Mouse (Mus musculus): Measurements from ENCODE around the gene Spast. TPM values are rescaled to one million over a fixed set of nuclear protein-coding genes. Genes with fewer than 3 reads are reported as not detected.
A peak's percentile ranks its signal among the peaks of the same experiment; 100 is the strongest.

Spast gene
- total and polyA plus RNA-seq, 2 experiments from 2014 or later: 10.5 to 29.9 TPM

GRCm38 (mm10) chr17:74430074-74430473, 91.3 kb downstream of the Spast start:
- Histone ChIP-seq H3K4me1 (ENCODE audit: control insufficient read depth, insufficient read depth) (peaks cover 12% of the 10 kb centered on the region; the same call in 1 of the 2 replicates), H3K9me3 (replicated peaks; ENCODE audit: control insufficient read depth, low read length) (no peaks in the 10 kb centered on the region), H3K4me3 (ENCODE audit: low read depth, low read length) (no peak overlapping the region), H3K36me3 (replicated peaks; ENCODE audit: control insufficient read depth, insufficient read depth, low read length) (0 out of 2 replicates have a peak, but pooled peaks cover 6% of the 10 kb centered on the region), H3K9ac (replicated peaks; ENCODE audit: low read depth, low read length) (no peak overlapping the region), H3K27ac (ENCODE audit: low read depth) (peak overlapping the region; percentile 17; the same call in 1 of the 2 replicates), H3K4me2 (ENCODE audit: low read depth, low read length) (no peak overlapping the region), H3K27me3 (ENCODE audit: control insufficient read depth, insufficient read depth, low read length) (no peaks in the 10 kb centered on the region)
- DNase-seq (ENCODE audit: low spot score): no peak
- no peak for TF ChIP-seq EP300 (IDR thresholded peaks at IDR 0.05; ENCODE audit: low read depth)
- no peak for TF ChIP-seq CTCF (IDR thresholded peaks at IDR 0.05; ENCODE audit: low read depth)
- 61% methylated on average over 8 of the region's 8 CpGs for WGBS
- ATAC-seq (ENCODE audit: insufficient read depth, low read depth): no peak

GRCm38 (mm10) chr17:74431481-74431880, 92.7 kb downstream of the Spast start:
- Histone ChIP-seq H3K4me3 (ENCODE audit: low read depth, low read length) (no peak overlapping the region), H3K9ac (replicated peaks; ENCODE audit: low read depth, low read length) (no peak overlapping the region), H3K4me1 (ENCODE audit: control insufficient read depth, insufficient read depth) (peaks cover 12% of the 10 kb centered on the region; the same call in 1 of the 2 replicates), H3K4me2 (ENCODE audit: low read depth, low read length) (no peak overlapping the region), H3K36me3 (replicated peaks; ENCODE audit: control insufficient read depth, insufficient read depth, low read length) (0 out of 2 replicates have a peak, but pooled peaks cover 6% of the 10 kb centered on the region), H3K27ac (ENCODE audit: low read depth) (no peak overlapping the region), H3K9me3 (replicated peaks; ENCODE audit: control insufficient read depth, low read length) (no peaks in the 10 kb centered on the region), H3K27me3 (ENCODE audit: control insufficient read depth, insufficient read depth, low read length) (no peaks in the 10 kb centered on the region)
- ATAC-seq (ENCODE audit: insufficient read depth, low read depth): peak; percentile 8; the same call in 1 of the 2 replicates
- 67% methylated on average over 13 of the region's 13 CpGs for WGBS
- DNase-seq (ENCODE audit: low spot score): no peak
- no peak; the same call in 1 of the 2 replicates for TF ChIP-seq CTCF (IDR thresholded peaks at IDR 0.05; ENCODE audit: low read depth)
- no peak for TF ChIP-seq EP300 (IDR thresholded peaks at IDR 0.05; ENCODE audit: low read depth)

GRCm38 (mm10) chr17:74432631-74433030, 93.8 kb downstream of the Spast start:
- Histone ChIP-seq H3K9me3 (replicated peaks; ENCODE audit: control insufficient read depth, low read length) (no peaks in the 10 kb centered on the region), H3K4me3 (ENCODE audit: low read depth, low read length) (no peak overlapping the region), H3K4me2 (ENCODE audit: low read depth, low read length) (no peak overlapping the region), H3K27ac (ENCODE audit: low read depth) (no peak overlapping the region), H3K36me3 (replicated peaks; ENCODE audit: control insufficient read depth, insufficient read depth, low read length) (no peaks in the 10 kb centered on the region), H3K27me3 (ENCODE audit: control insufficient read depth, insufficient read depth, low read length) (no peaks in the 10 kb centered on the region), H3K9ac (replicated peaks; ENCODE audit: low read depth, low read length) (no peak overlapping the region), H3K4me1 (ENCODE audit: control insufficient read depth, insufficient read depth) (peaks cover 12% of the 10 kb centered on the region; the same call in 1 of the 2 replicates)
- TF ChIP-seq CTCF (IDR thresholded peaks at IDR 0.05; ENCODE audit: low read depth) (no peak), EP300 (IDR thresholded peaks at IDR 0.05; ENCODE audit: low read depth) (no peak)
- 66% methylated on average over 5 of the region's 5 CpGs for WGBS
- ATAC-seq (ENCODE audit: insufficient read depth, low read depth) (no peak), DNase-seq (ENCODE audit: low spot score) (no peak)

- 80% methylated on average over 9 of the region's 9 CpGs for WGBS
- DNase-seq (ENCODE audit: low spot score) (no peak), ATAC-seq (ENCODE audit: insufficient read depth, low read depth) (no peak)
- H3K4me1 ChIP-seq (ENCODE audit: control insufficient read depth, insufficient read depth): no peaks in the 10 kb centered on the region
- no peak overlapping the region for H3K4me2 ChIP-seq (ENCODE audit: low read depth, low read length)
- no peaks in the 10 kb centered on the region for H3K36me3 ChIP-seq (replicated peaks; ENCODE audit: control insufficient read depth, insufficient read depth, low read length)
- H3K27me3 ChIP-seq (ENCODE audit: control insufficient read depth, insufficient read depth, low read length): no peaks in the 10 kb centered on the region
- no peak for TF ChIP-seq EP300 (IDR thresholded peaks at IDR 0.05; ENCODE audit: low read depth)
- no peak for TF ChIP-seq CTCF (IDR thresholded peaks at IDR 0.05; ENCODE audit: low read depth)
- no peak overlapping the region for H3K27ac ChIP-seq (ENCODE audit: low read depth)
- no peak overlapping the region for H3K4me3 ChIP-seq (ENCODE audit: low read depth, low read length)
- no peaks in the 10 kb centered on the region for H3K9me3 ChIP-seq (replicated peaks; ENCODE audit: control insufficient read depth, low read length)
- H3K9ac ChIP-seq (replicated peaks; ENCODE audit: low read depth, low read length): no peak overlapping the region
These were observed 99.0 kb downstream of the Spast start for GRCm38 (mm10) chr17:74437762-74438161.

GRCm38 (mm10) chr17:74440486-74440885, 101.7 kb downstream of the Spast start:
- Histone ChIP-seq H3K36me3 (replicated peaks; ENCODE audit: control insufficient read depth, insufficient read depth, low read length) (no peaks in the 10 kb centered on the region), H3K4me2 (ENCODE audit: low read depth, low read length) (no peak overlapping the region), H3K27me3 (ENCODE audit: control insufficient read depth, insufficient read depth, low read length) (no peaks in the 10 kb centered on the region), H3K9ac (replicated peaks; ENCODE audit: low read depth, low read length) (no peak overlapping the region), H3K9me3 (replicated peaks; ENCODE audit: control insufficient read depth, low read length) (no peaks in the 10 kb centered on the region), H3K4me3 (ENCODE audit: low read depth, low read length) (no peak overlapping the region), H3K27ac (ENCODE audit: low read depth) (no peak overlapping the region), H3K4me1 (ENCODE audit: control insufficient read depth, insufficient read depth) (no peaks in the 10 kb centered on the region)
- 58% methylated on average over 5 of the region's 5 CpGs for WGBS
- no peak for TF ChIP-seq CTCF (IDR thresholded peaks at IDR 0.05; ENCODE audit: low read depth)
- no peak for TF ChIP-seq EP300 (IDR thresholded peaks at IDR 0.05; ENCODE audit: low read depth)
- ATAC-seq (ENCODE audit: insufficient read depth, low read depth): no peak
- DNase-seq (ENCODE audit: low spot score): no peak

Other genes with a start within 250 kb of the Spast start
- gene Memo1, start 43.5 kb upstream of the Spast start, total RNA-seq (2014; rRNA removed; ENCODE audit: low replicate concordance): 30.2 and 128 TPM in 2 replicates
- gene Memo1, start 43.5 kb upstream of the Spast start, polyA plus RNA-seq (2015; fragmentation: Nextera tagmentation; extraction: Ambion mirVana): 67.5 and 68.8 TPM in 2 replicates
- gene Dpy30, start 15.0 kb upstream of the Spast start, total RNA-seq (2014; rRNA removed; ENCODE audit: low replicate concordance): 65.6 and 96.7 TPM in 2 replicates
- gene Dpy30, start 15.0 kb upstream of the Spast start, polyA plus RNA-seq (2015; fragmentation: Nextera tagmentation; extraction: Ambion mirVana): 209 and 213 TPM in 2 replicates
- gene Slc30a6, start 56.6 kb downstream of the Spast start, total RNA-seq (2014; rRNA removed; ENCODE audit: low replicate concordance): 18.4 and 27.7 TPM in 2 replicates
- 19.9 and 20.4 TPM in 2 replicates for gene Slc30a6, start 56.6 kb downstream of the Spast start, polyA plus RNA-seq (2015; fragmentation: Nextera tagmentation; extraction: Ambion mirVana)
- gene Nlrc4, start 120.2 kb downstream of the Spast start, total RNA-seq (2014; rRNA removed; ENCODE audit: low replicate concordance): not detected in 2 replicates
- 0.21 and 0.22 TPM in 2 replicates for gene Nlrc4, start 120.2 kb downstream of the Spast start, polyA plus RNA-seq (2015; fragmentation: Nextera tagmentation; extraction: Ambion mirVana)
- gene Yipf4, start 150.5 kb downstream of the Spast start, total RNA-seq (2014; rRNA removed; ENCODE audit: low replicate concordance): 51.2 and 60.0 TPM in 2 replicates
- 69.1 and 79.6 TPM in 2 replicates for gene Yipf4, start 150.5 kb downstream of the Spast start, polyA plus RNA-seq (2015; fragmentation: Nextera tagmentation; extraction: Ambion mirVana)
- gene Birc6, start 189.3 kb downstream of the Spast start, total RNA-seq (2014; rRNA removed; ENCODE audit: low replicate concordance): 101 and 147 TPM in 2 replicates
- 63.5 and 67.7 TPM in 2 replicates for gene Birc6, start 189.3 kb downstream of the Spast start, polyA plus RNA-seq (2015; fragmentation: Nextera tagmentation; extraction: Ambion mirVana)